Mouse (Mus musculus): ENCODE data around the gene Blmh.

DNA sequence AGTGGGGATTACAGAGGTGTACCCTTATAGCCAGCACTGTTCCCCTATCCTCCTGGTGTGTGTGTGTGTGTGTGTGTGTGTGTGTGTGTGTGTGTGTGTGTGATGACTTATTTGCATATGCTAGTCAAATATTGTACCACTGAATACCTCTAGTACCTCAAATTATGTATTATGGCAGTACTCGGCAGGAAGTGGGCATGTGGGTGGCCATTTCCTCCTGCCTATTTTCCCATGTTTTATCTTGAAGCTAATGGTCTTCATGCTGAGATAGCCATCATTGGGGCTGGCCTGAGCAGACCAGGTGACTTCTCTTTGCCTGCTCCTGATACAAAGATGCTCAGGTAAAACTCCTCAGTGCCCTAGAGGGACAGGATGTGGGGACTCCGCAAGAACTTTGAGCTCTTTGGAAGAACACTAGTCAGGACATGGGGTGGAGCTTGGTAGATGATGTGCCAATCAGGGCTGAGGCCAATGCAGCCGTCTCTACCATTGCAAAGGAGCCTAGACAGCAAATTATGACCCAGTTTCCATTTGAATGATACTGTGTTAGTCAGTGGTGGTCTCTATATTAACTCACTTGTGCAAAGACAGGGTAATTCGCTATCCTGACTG, 32.8 kb upstream of the Blmh start:
- no peak for TF ChIP-seq EP300 (IDR thresholded peaks at IDR 0.05)
- TF ChIP-seq CTCF (IDR thresholded peaks at IDR 0.05) = no peak
